Mouse (Mus musculus) liver, embryonic 12.5 days (tissue): ENCODE data around the gene Prdx6. TPM values are rescaled to one million over a fixed set of nuclear protein-coding genes. Genes with fewer than 3 reads are reported as not detected.

ENCODE experiments used
- ATAC-seq: fragments of 200-750 bp; cut with Nextera tagmentation; 2 replicates; pipeline ENCODE4 v1.8.0; 2017; ENCODE audit warnings: moderate number of reproducible peaks, mild to moderate bottlenecking, moderate library complexity
- H3K27ac ChIP-seq: fragments of 300-500 bp; sonication (generic); 2 replicates; pipeline ENCODE4 v1.5.1; 2016; ENCODE audit warnings: mild to moderate bottlenecking
- H3K27me3 ChIP-seq: fragments of 300-500 bp; sonication (generic); replicated peaks from 2 replicates; pipeline ENCODE4 v1.6.1; 2016; ENCODE audit warnings: mild to moderate bottlenecking, moderate library complexity
- H3K36me3 ChIP-seq: fragments of 300-500 bp; sonication (generic); 2 replicates; pipeline ENCODE4 v1.6.1; 2016; ENCODE audit warnings: mild to moderate bottlenecking, moderate library complexity
- H3K4me1 ChIP-seq: fragments of 300-500 bp; sonication (generic); 2 replicates; pipeline ENCODE4 v1.6.1; 2016
- H3K4me2 ChIP-seq: fragments of 300-500 bp; sonication (generic); 2 replicates; pipeline ENCODE4 v1.6.1; 2016; ENCODE audit warnings: mild to moderate bottlenecking, moderate library complexity
- H3K4me3 ChIP-seq: fragments of 300-500 bp; sonication (generic); 2 replicates; pipeline ENCODE4 v1.5.1; 2016; ENCODE audit warnings: mild to moderate bottlenecking, moderate library complexity
- H3K9ac ChIP-seq: fragments of 300-500 bp; sonication (generic); 2 replicates; pipeline ENCODE4 v1.6.1; 2016; ENCODE audit warnings: mild to moderate bottlenecking, moderate library complexity
- H3K9me3 ChIP-seq: fragments of 300-500 bp; sonication (generic); replicated peaks from 2 replicates; pipeline ENCODE4 v1.6.1; 2016; ENCODE audit warnings: mild to moderate bottlenecking, moderate library complexity
- WGBS: fragments of 180-500 bp; shearing (Covaris S2); methylation state at CpG from one replicate; pipeline ENCODE4 v1.1.7; 2016; ENCODE audit not compliant: insufficient replicate concordance; 5-methylcytosine and 5-hydroxymethylcytosine counted together
- polyA plus RNA-seq: library from polyadenylated mRNA; unstranded; fragments of >200 nt; fragmentation: Nextera tagmentation; extraction: Ambion mirVana; gene quantifications from 2 replicates; pipeline ENCODE4 v1.2.1, GENCODE M21; 2016

The Prdx6 gene
- polyA plus RNA-seq, 1 experiment from 2014 or later: 508 TPM

DNA sequence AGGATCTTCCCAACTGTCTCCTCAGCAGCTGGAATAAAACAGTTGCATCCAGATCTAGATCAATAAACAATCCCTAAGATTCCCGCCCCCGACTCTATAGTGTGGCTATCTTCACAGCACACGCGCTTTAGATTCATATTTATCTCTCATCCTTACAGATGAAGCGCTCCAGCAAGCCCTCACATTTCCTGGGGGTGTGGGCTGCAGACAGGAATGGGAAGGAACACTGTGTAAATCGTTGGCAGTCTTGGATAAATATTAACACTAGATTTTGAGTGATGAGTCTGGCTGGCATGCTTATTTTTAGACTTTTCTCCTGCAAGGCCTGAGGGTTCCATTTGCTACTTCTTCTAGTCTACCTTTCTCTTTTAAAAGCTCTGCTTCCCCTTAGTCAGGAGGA, 1.6 kb downstream of the Prdx6 start:
- peaks cover 82% of the 10 kb centered on the region for H3K4me1 ChIP-seq

DNA sequence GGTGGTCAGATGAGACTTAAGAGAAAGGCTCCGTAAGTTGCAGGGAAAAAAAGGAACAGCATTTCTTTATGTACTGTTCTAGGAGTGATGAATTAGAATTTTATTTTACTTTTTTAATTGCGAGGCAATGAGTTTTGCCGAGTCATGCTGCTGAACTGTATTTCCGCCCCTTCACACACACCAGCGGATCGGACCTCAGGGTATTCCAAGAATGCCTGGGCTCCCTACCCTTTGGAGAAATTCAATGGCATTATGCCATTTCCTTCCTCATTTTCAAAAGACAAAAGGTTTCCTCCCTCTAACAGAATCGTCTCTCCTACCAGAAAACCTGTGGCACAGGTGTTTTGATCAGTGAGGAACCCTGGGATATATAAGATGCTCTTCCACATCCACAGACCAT, 2.3 kb downstream of the Prdx6 start:
- no peak for ATAC-seq

More for the DNA sequence above, 1.6 kb downstream of the Prdx6 start:
- H3K4me2 ChIP-seq: peak overlapping the region; percentile 93
- 4% methylated on average over 6 of the region's 6 CpGs for WGBS
- peak overlapping the region; percentile 89 for H3K27ac ChIP-seq
- no peaks in the 10 kb centered on the region for H3K9me3 ChIP-seq
- H3K36me3 ChIP-seq: peaks cover 32% of the 10 kb centered on the region
- H3K9ac ChIP-seq: peak overlapping the region; percentile 96
- no peaks in the 10 kb centered on the region for H3K27me3 ChIP-seq
- no peak for ATAC-seq
- peak overlapping the region; percentile 92 for H3K4me3 ChIP-seq

DNA sequence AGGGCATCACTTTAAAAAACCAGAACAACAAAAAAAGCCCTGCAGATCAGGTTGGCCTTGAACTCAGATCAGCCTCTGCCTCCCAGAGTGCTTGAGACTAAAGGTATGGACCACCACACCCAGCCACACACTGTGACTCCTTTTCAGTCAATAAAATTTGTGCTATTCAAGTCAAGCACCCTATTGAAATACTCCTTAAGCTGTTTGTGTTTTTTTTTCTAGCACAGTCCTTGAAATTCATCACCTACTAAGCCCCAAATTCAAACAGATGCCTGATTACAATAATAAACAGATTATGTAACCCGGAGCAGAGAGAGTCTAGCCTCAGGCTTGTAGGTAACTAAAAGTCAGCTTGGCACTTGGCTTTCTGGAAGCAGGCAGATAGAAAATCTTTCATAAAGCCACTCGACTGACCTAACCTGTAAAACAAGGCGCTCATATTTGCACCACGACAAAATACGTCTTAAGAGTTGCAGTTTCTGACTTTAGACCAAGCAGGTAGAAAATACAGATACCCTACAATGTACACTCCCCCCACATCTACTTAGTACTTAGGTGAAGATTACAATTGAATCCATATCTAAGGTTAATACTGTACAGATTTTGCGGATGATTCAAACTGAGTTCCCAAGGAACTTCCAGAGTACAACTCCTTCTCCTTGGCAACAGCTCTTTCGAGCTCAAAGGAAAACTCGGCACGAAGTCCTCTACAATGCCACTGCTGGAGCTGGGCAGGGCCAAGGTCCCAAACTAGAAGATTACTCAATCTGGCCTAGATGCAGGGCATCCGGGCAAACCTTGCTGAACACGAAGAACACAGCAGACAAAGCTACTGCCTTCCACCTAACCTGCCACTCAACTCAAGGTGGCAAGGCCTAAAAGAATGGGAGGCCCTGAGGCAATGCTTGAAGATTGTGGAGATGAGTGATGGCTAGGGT, 3.1 kb downstream of the Prdx6 start:
- Histone ChIP-seq H3K9me3 (no peaks in the 10 kb centered on the region), H3K36me3 (peaks cover 46% of the 10 kb centered on the region), H3K4me2 (peak overlapping the region; percentile 93), H3K27me3 (no peaks in the 10 kb centered on the region), H3K4me1 (peaks cover 67% of the 10 kb centered on the region), H3K4me3 (peak overlapping the region; percentile 92; the same call in 1 of the 2 replicates), H3K27ac (no peak overlapping the region), H3K9ac (peak overlapping the region; percentile 96; the same call in 1 of the 2 replicates)
- no peak for ATAC-seq
- WGBS: 76% methylated on average over 11 of the region's 11 CpGs

More for the DNA sequence above, 2.3 kb downstream of the Prdx6 start:
- Histone ChIP-seq H3K36me3 (peaks cover 39% of the 10 kb centered on the region), H3K27me3 (no peaks in the 10 kb centered on the region), H3K9me3 (no peaks in the 10 kb centered on the region), H3K4me1 (peaks cover 74% of the 10 kb centered on the region), H3K27ac (peak overlapping the region; percentile 89), H3K9ac (peak overlapping the region; percentile 96), H3K4me2 (peak overlapping the region; percentile 93), H3K4me3 (peak overlapping the region; percentile 92)
- 38% methylated on average over 7 of the region's 7 CpGs for WGBS

DNA sequence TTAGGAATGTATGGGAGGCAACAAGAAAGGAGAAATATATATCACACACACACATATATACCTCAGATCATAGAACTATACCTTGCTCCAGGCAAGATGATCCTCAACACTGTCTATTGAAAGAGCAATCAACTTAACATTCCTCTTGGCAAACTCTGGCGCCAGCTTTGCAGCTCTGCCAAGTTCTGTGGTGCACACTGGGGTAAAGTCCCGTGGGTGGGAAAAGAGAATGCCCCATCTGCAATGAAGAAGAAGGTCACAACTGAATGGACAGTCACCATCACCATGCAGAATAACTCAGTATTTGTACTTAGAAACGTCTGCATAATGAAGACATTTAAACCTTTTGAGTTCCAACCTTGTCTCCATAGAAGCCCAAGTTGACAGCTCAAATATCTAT, 3.8 kb downstream of the Prdx6 start:
- H3K36me3 ChIP-seq: peaks cover 54% of the 10 kb centered on the region
- no peak overlapping the region for H3K9ac ChIP-seq
- no peak for ATAC-seq
- H3K27ac ChIP-seq: no peak overlapping the region
- 73% methylated on average over 3 of the region's 3 CpGs for WGBS
- no peak overlapping the region for H3K4me3 ChIP-seq
- H3K9me3 ChIP-seq: no peaks in the 10 kb centered on the region
- no peak overlapping the region for H3K4me2 ChIP-seq
- H3K27me3 ChIP-seq: no peaks in the 10 kb centered on the region
- peaks cover 59% of the 10 kb centered on the region for H3K4me1 ChIP-seq

DNA sequence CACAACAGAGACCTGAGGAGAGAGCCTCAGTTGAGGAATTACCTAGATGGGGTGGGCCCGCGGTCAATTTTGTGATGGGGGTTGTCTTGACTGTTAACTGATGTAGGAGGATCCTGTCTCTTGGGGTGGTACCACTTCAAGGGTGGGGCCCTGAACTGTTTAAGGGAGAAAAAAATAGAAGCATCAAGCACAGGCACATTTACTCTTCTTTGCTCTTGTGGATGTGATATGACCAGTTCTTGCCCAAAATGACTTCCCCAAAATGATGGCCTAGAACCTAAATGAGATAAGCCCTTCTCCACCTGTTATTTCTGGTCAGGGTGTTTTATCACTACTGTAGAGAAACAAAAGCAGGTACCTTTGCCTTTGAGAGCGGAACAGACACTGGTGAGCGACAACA, 13.3 kb downstream of the Prdx6 start:
- 92% methylated on average over 4 of the region's 4 CpGs for WGBS
- Histone ChIP-seq H3K4me2 (no peak overlapping the region), H3K36me3 (peaks cover 62% of the 10 kb centered on the region), H3K27me3 (no peaks in the 10 kb centered on the region), H3K4me3 (no peak overlapping the region), H3K27ac (no peak overlapping the region), H3K4me1 (no peaks in the 10 kb centered on the region), H3K9me3 (no peaks in the 10 kb centered on the region), H3K9ac (no peak overlapping the region)
- no peak for ATAC-seq

DNA sequence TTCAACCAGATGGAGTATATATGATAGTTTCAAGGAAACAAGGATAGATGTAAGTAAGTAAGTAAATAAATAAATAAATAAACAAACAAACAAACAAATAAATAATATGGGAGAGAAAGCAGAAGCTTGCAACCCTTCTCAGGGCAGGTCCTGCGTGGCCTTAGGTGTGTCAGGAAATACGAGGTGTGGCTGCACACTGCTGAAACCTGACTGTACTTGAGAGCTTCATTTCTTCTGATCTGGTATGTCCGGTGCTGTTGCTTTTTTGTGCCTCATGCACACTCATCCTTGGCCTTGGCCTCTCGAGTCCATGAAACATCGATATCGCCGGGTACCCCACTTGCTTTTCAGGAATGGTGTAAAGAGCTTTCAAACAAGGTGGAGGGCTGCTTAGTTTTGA, 13.7 kb downstream of the Prdx6 start:
- Histone ChIP-seq H3K4me3 (no peak overlapping the region), H3K4me2 (no peak overlapping the region), H3K9ac (no peak overlapping the region), H3K27ac (no peak overlapping the region), H3K27me3 (no peaks in the 10 kb centered on the region), H3K9me3 (no peaks in the 10 kb centered on the region), H3K4me1 (no peaks in the 10 kb centered on the region), H3K36me3 (peaks cover 58% of the 10 kb centered on the region)
- ATAC-seq: no peak
- WGBS: 88% methylated on average over 7 of the region's 7 CpGs

DNA sequence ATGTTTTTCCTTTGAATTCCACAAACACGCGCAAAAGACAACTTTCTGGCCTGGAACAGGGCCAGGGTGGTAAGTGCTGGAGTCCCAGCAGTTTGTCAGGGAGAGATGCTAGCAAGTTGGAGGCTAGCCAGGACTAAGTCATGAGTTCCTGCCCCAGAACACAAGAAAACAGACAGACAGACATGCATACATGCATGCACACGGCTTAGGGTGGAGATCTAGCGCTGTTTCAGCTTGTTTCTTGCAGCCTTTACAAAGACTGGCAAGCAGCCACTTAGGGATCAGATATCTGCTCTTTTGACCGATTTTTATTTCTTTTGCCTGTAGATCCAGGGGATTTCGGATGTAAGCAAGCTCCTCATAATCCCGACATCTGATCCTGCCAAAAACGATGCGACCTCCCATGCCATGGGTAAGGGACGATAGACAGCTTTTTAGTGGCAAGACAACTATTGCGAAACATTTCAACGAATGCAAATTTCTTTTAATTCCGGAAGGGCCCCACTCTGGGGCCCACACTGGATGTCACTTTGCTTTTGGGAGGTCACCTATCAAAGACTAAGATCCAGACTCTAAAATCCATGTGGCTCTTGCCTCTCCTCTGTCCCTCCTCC, 17.7 kb downstream of the Prdx6 start:
- H3K9me3 ChIP-seq: no peaks in the 10 kb centered on the region
- no peak overlapping the region for H3K4me2 ChIP-seq
- 79% methylated on average over 13 of the region's 13 CpGs for WGBS
- H3K9ac ChIP-seq: no peak overlapping the region
- peaks cover 19% of the 10 kb centered on the region for H3K36me3 ChIP-seq
- H3K4me3 ChIP-seq: no peak overlapping the region
- no peaks in the 10 kb centered on the region for H3K4me1 ChIP-seq
- ATAC-seq: no peak
- H3K27ac ChIP-seq: no peak overlapping the region
- H3K27me3 ChIP-seq: no peaks in the 10 kb centered on the region

DNA sequence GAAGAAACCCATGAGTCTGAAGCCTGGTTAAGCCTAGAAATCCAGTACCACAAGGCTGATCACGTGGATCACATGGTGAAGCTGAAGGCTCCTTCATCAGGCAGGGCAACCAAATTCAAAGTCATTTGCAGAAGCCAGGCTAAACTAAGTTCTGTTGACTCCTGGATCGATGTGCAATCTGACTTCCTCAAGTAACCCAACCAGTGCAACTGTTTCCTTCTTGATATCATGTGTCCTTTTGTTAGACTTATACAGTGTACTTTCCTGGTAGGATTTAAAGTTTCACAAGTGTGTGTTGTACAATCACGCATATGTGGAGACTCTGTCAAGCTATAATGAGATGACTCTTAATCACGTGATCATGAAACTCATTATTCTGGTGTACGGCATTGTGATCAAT, 18.8 kb downstream of the Prdx6 start:
- no peak overlapping the region for H3K4me2 ChIP-seq
- H3K9me3 ChIP-seq: no peaks in the 10 kb centered on the region
- 75% methylated on average over 5 of the region's 5 CpGs for WGBS
- H3K36me3 ChIP-seq: peaks cover 7% of the 10 kb centered on the region
- no peak overlapping the region for H3K4me3 ChIP-seq
- no peaks in the 10 kb centered on the region for H3K27me3 ChIP-seq
- ATAC-seq: no peak
- H3K27ac ChIP-seq: no peak overlapping the region
- no peak overlapping the region for H3K9ac ChIP-seq
- H3K4me1 ChIP-seq: no peaks in the 10 kb centered on the region

DNA sequence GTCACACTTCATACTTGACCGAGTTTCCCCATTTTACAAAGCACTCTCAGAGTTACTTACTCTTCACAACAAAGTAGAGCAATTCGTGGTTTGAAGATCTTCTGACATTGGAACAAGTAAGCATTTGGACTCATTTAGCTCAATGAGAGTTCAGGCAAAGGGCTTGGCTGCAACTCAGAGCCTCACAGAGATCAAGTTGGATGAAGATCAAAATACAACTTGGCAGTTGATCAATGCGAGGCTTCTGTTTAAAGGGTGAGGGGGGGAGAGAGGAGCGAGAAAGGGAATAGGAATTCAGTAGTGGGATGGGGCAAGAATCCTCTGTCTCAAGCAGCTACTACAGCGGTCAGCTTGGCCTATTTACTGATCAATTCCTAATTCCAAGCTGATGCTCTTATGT, 26.2 kb downstream of the Prdx6 start:
- no peaks in the 10 kb centered on the region for H3K36me3 ChIP-seq
- H3K27me3 ChIP-seq: no peaks in the 10 kb centered on the region
- WGBS: 54% methylated on average over 5 of the region's 5 CpGs
- no peaks in the 10 kb centered on the region for H3K9me3 ChIP-seq
- H3K4me2 ChIP-seq: no peak overlapping the region
- H3K27ac ChIP-seq: no peak overlapping the region
- H3K4me1 ChIP-seq: no peaks in the 10 kb centered on the region
- no peak overlapping the region for H3K4me3 ChIP-seq
- no peak overlapping the region for H3K9ac ChIP-seq
- ATAC-seq: no peak

DNA sequence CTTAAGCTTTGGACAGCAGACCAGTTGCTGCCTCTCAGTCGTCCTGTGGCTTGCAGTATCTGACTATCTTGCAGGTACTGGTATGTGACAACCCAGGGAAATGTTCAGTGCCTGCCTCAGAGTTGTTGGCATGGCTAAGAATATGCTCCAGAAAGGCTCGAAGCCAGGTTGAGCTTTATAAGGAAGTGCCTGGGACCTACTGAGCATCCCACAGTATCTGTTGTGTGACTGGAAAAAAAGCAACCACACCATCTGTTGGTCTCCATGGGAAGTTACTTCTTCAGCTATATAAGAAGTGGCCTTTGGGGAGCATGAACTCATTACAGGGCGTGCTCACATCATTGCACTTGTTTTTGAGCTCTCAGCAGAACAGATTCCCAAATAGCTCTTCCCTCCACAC, 31.2 kb downstream of the Prdx6 start:
- Histone ChIP-seq H3K27ac (no peak overlapping the region), H3K4me1 (no peaks in the 10 kb centered on the region), H3K4me2 (no peak overlapping the region), H3K9ac (no peak overlapping the region), H3K36me3 (no peaks in the 10 kb centered on the region), H3K4me3 (no peak overlapping the region), H3K9me3 (no peaks in the 10 kb centered on the region), H3K27me3 (no peaks in the 10 kb centered on the region)
- WGBS: 39% methylated on average over 3 of the region's 3 CpGs
- no peak for ATAC-seq

DNA sequence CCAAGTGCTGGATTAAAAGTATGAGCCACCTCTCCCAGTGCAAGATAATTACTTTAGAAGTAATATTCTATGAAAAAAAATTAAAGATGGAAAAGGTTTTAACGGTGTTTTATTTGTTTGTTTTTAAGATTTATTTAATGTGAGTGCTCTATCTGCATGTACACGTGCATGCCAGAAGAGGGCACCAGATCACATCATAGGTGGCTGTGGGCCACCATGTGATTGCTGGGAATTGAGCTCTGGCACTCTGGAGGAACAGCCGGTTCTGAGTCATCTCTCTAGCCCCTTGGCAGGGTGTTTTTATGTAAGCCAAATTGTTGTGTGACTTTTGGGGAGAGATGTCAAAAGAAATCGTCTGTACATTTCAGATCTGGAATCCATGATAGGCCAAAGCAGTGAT, 36.6 kb downstream of the Prdx6 start:
- ATAC-seq: no peak
- 18% methylated on average over 4 of the region's 4 CpGs for WGBS

DNA sequence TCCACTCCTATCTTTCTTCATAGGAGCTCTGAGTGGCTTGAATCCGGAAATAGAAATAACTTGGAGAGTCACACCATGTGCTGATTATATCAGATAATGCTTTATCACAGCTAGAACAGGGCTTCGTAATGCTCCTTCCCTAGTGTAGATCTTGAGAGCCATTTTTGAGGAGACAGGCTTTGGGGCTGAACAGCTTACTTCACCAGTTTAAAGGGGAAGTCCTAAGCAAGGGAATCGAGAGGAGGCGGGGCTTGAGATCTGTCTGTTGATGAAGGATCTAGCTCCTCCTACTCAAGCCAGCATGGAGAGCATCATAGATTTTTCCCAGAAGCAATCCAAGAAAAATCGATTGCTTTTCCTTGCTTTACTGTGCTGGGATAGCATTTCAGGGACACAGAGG, 51.2 kb downstream of the Prdx6 start:
- WGBS: 36% methylated on average over 5 of the region's 5 CpGs

More for the DNA sequence above, 36.6 kb downstream of the Prdx6 start:
- no peaks in the 10 kb centered on the region for H3K27me3 ChIP-seq
- H3K36me3 ChIP-seq: no peaks in the 10 kb centered on the region
- H3K4me1 ChIP-seq: no peaks in the 10 kb centered on the region
- H3K9me3 ChIP-seq: no peaks in the 10 kb centered on the region
- no peak overlapping the region for H3K9ac ChIP-seq
- no peak overlapping the region for H3K4me2 ChIP-seq
- H3K27ac ChIP-seq: no peak overlapping the region
- H3K4me3 ChIP-seq: no peak overlapping the region

More for the DNA sequence above, 51.2 kb downstream of the Prdx6 start:
- no peak for ATAC-seq
- H3K4me2 ChIP-seq: no peak overlapping the region
- no peaks in the 10 kb centered on the region for H3K36me3 ChIP-seq
- peaks cover 19% of the 10 kb centered on the region for H3K4me1 ChIP-seq
- no peak overlapping the region for H3K27ac ChIP-seq
- no peaks in the 10 kb centered on the region for H3K9me3 ChIP-seq
- H3K9ac ChIP-seq: no peak overlapping the region
- H3K4me3 ChIP-seq: no peak overlapping the region
- H3K27me3 ChIP-seq: no peaks in the 10 kb centered on the region
